Mouse (Mus musculus) erythroblast, embryonic 14.5 days (primary cell): ENCODE results near the gene Slc26a9.

Source experiments
- GATA1 ChIP-seq: IDR thresholded peaks from 2 replicates; pipeline ENCODE4 v1.6.1; 2012; ENCODE audit warnings: low read length, inconsistent platforms, mixed read lengths
- TAL1 ChIP-seq: IDR thresholded peaks from 3 replicates; pipeline ENCODE4 v1.6.1; 2012; ENCODE audit warnings: low read length, inconsistent platforms, mixed read lengths

GRCm38 (mm10) chr1:131758796-131759195 lies 15.0 kb downstream of the Slc26a9 start:
- TF ChIP-seq GATA1 (no peak), TAL1 (no peak)
